Mouse (Mus musculus) hindbrain, embryonic 12.5 days (tissue): ENCODE data around the gene Mcemp1. TPM values are rescaled to one million over a fixed set of nuclear protein-coding genes. Genes with fewer than 3 reads are reported as not detected.
A peak's percentile ranks its signal among the peaks of the same experiment; 100 is the strongest.

Experiments used
- ATAC-seq: fragments of 200-750 bp; cut with Nextera tagmentation; 2 replicates; pipeline ENCODE4 v1.8.0; 2017; ENCODE audit warnings: moderate TSS enrichment; ENCODE audit not compliant: low FRiP score
- H3K27ac ChIP-seq: fragments of 300-500 bp; sonication (generic); 2 replicates; pipeline ENCODE4 v1.5.1; 2016; ENCODE audit warnings: mild to moderate bottlenecking
- H3K27me3 ChIP-seq: fragments of 300-500 bp; sonication (generic); 2 replicates; pipeline ENCODE4 v1.6.1; 2016; ENCODE audit warnings: mild to moderate bottlenecking
- H3K36me3 ChIP-seq: fragments of 300-500 bp; sonication (generic); 2 replicates; pipeline ENCODE4 v1.6.1; 2016; ENCODE audit warnings: mild to moderate bottlenecking
- H3K4me1 ChIP-seq: fragments of 300-500 bp; sonication (generic); 2 replicates; pipeline ENCODE4 v1.6.1; 2016
- H3K4me2 ChIP-seq: fragments of 300-500 bp; sonication (generic); replicated peaks from 2 replicates; pipeline ENCODE4 v1.6.1; 2016; ENCODE audit warnings: mild to moderate bottlenecking
- H3K4me3 ChIP-seq: fragments of 300-500 bp; sonication (generic); 2 replicates; pipeline ENCODE4 v1.5.1; 2016; ENCODE audit warnings: mild to moderate bottlenecking
- H3K9ac ChIP-seq: fragments of 300-500 bp; sonication (generic); 2 replicates; pipeline ENCODE4 v1.6.1; 2016; ENCODE audit warnings: mild to moderate bottlenecking, moderate library complexity
- H3K9me3 ChIP-seq: fragments of 300-500 bp; sonication (generic); replicated peaks from 2 replicates; pipeline ENCODE4 v1.6.1; 2016; ENCODE audit warnings: mild to moderate bottlenecking
- WGBS: fragments of 180-500 bp; shearing (Covaris S2); methylation state at CpG from one replicate; pipeline ENCODE4 v1.1.7; 2016; 5-methylcytosine and 5-hydroxymethylcytosine counted together
- polyA plus RNA-seq: library from polyadenylated mRNA; unstranded; fragments of >200 nt; fragmentation: Nextera tagmentation; extraction: Ambion mirVana; gene quantifications from 2 replicates; pipeline ENCODE4 v1.2.1, GENCODE M21; 2016

Gene Mcemp1
- polyA plus RNA-seq: 0.18 and 0.21 TPM in 2 replicates

DNA sequence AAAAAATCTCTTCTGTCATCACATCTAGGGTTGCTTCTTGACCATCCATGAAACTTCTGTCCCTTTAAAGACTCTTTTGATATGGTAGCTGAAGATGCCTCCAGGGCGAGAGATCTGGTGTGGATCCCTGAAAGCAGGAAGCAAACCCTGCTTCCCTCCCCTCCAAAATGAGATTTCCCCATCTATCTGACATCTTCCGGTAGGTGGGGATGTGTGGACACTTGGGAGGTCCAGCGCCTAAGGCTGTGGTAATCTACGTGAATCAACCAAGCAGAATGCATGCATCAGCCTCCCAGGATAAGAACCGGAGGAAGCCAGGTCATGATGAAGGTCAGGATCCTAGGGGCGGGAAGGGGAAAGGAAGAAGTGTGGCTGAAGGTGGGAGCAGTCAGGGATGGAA lies at the start of gene Mcemp1:
Gene Mcemp1 (plus strand): TSS at position 248 of the 400 bp plus-strand sequence.
- Histone ChIP-seq H3K9ac (no peak within 1 kb of the TSS), H3K36me3 (no peaks in the 10 kb centered on the region), H3K27ac (no peak within 1 kb of the TSS), H3K4me3 (no peak within 1 kb of the TSS), H3K27me3 (no peaks in the 10 kb centered on the region; the same call in 1 of the 2 replicates), H3K9me3 (no peaks in the 10 kb centered on the region; the same call in 1 of the 2 replicates), H3K4me1 (no peaks in the 10 kb centered on the region), H3K4me2 (no peak within 1 kb of the TSS)
- ATAC-seq: no peak
- 82% methylated on average over 6 of the region's 6 CpGs for WGBS

DNA sequence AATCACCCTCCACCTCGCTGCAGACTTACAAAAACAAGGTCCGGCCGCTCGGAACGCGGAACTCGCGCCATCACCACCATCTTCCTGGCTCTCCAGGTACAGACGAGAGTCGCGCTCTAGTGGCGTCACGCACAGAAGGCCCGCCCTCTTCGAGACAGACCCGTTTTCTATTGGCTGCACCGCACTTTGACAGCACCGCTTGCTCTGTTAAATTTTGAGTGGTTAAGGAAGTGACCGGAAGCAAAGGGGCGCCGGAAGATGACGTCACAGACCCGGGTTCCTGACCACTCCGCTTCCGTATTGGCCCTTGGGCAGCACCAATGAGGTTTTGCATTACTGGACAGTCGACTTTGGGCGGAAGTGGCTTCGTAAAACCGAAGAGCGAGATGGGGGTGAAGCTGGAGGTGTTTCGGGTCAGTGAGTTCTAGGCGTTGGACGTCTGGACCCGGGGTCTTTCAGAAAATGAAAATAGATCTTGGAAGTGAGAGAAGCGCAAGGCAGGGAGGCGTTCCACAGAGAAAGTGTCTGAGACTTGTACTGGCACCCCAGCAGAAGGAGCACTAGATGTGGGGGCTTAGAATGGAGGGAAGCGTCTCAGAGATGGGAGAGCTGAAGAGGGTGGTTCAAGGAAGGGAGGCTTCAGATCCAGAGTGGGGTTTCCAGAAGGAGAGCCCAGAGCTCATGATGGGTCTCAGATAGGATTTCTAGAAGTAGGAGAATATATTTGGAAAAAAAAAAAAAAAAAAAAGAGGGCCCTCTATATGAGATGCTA lies 44.2 kb upstream of the Mcemp1 start, which contains the start of the genes Xab2 and Pet100:
Gene Xab2 (minus strand): TSS at position 118 of the 772 bp plus-strand sequence.
Gene Pet100 (plus strand): TSS at position 350 of the 772 bp plus-strand sequence.
- no peaks in the 10 kb centered on the region; the same call in 1 of the 2 replicates for H3K27me3 ChIP-seq
- peak within 1 kb of the TSS; percentile 80 for H3K9ac ChIP-seq
- peaks cover 18% of the 10 kb centered on the region for H3K4me1 ChIP-seq
- H3K4me3 ChIP-seq: peak within 1 kb of the TSS; percentile 88
- H3K9me3 ChIP-seq: no peaks in the 10 kb centered on the region
- peak; percentile 97 for ATAC-seq
- peaks cover 20% of the 10 kb centered on the region for H3K36me3 ChIP-seq
- H3K4me2 ChIP-seq: peak within 1 kb of the TSS; percentile 73
- no peak within 1 kb of the TSS for H3K27ac ChIP-seq
- under 1% methylated on average over 37 of the region's 37 CpGs for WGBS

DNA sequence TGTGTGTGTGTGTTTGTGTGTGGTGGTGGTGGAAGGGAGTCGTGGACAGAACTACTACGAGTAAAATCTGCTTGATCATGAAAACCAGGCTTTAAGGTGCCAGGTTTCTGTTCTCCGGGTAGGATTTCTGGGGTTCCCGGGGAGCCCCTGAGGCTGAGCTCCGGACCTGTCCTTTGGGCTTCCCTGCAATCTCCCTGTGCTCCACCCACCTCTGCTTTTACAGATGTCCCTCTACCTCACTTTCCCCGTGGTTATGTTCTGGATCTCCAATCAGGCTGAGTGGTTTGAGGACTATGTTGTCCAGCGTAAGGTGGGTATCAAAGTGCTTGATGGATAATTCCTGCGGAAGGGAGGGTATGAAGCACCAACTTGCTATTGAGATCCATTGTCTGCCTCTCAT lies 43.4 kb upstream of the Mcemp1 start:
- 66% methylated on average over 8 of the region's 8 CpGs for WGBS
- H3K36me3 ChIP-seq: peaks cover 14% of the 10 kb centered on the region
- H3K9ac ChIP-seq: peak overlapping the region; percentile 59
- no peaks in the 10 kb centered on the region; the same call in 1 of the 2 replicates for H3K27me3 ChIP-seq
- no peak for ATAC-seq
- no peaks in the 10 kb centered on the region for H3K9me3 ChIP-seq
- peak overlapping the region; percentile 88 for H3K4me3 ChIP-seq
- peak overlapping the region; percentile 64 for H3K4me2 ChIP-seq
- peaks cover 18% of the 10 kb centered on the region for H3K4me1 ChIP-seq
- H3K27ac ChIP-seq: no peak overlapping the region

DNA sequence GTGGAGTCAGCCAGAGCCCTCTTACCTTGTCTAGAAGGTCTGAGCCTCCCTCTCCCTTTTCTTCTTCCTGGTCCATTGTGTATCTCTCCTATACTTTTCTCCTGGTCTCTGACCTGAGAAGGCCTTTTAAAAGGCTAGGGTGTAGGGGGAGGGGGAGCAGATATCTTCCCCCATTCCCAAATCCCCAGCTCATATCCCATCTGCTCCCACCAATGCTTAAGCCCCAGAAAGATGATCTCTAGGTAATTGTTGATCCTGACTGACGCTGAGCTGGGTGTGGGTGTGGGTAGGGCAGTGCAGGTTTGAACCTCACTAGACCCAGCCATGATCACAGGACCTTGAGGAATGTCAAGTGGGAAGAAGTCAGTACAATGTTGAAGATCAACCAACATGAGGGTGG lies 40.1 kb upstream of the Mcemp1 start, which contains the start of gene Pcp2:
Gene Pcp2 (minus strand): TSS at position 101 of the 400 bp plus-strand sequence.
- Histone ChIP-seq H3K36me3 (no peaks in the 10 kb centered on the region), H3K9ac (no peak within 1 kb of the TSS), H3K27me3 (peaks cover 16% of the 10 kb centered on the region), H3K4me1 (peaks cover 9% of the 10 kb centered on the region), H3K4me2 (no peak within 1 kb of the TSS), H3K9me3 (no peaks in the 10 kb centered on the region), H3K4me3 (no peak within 1 kb of the TSS), H3K27ac (no peak within 1 kb of the TSS)
- no peak for ATAC-seq
- WGBS: 76% methylated on average over 1 of the region's 1 CpGs

DNA sequence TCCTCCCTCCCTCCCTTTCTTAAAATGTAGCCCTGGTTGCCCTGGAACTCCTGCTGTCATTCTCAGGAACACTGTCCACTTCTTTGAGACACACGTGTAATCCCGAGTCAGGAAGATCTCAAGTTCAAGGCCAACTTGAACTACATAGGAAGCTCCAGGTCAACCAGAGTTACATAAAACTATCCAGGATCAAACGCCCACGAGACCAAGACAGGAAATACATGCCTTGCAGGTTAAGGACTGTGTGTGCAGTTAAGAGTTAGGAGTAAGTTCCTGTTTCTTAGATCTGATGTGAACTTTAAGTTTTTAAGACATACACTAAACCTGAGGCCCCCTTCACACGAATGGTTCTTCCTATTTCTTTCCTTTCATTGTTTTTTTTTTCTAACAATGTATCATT lies 38.6 kb upstream of the Mcemp1 start:
- 62% methylated on average over 5 of the region's 5 CpGs for WGBS

DNA sequence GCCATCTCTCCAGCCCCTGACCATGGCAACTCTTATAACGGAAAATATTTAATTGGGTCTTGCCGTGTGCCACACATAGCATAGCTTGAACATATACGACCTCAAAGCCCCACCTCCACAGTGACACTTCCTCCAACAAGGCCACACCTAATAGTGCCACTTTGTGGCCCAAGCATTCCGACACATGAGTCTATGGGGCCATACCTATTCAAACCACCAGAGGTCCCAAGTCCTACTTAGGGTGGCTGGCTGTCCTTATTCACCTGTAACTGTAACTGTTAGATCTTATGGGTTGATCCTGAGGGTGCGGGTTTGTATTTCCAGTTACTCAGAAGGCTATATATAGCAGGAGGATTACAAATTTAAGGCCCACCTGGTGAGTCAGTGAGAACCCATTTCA lies 37.5 kb upstream of the Mcemp1 start:
- no peak overlapping the region for H3K4me2 ChIP-seq
- H3K9ac ChIP-seq: no peak overlapping the region
- H3K9me3 ChIP-seq: no peaks in the 10 kb centered on the region
- ATAC-seq: no peak
- no peak overlapping the region for H3K27ac ChIP-seq
- H3K36me3 ChIP-seq: no peaks in the 10 kb centered on the region
- peaks cover 20% of the 10 kb centered on the region for H3K27me3 ChIP-seq
- peaks cover 7% of the 10 kb centered on the region; the same call in 1 of the 2 replicates for H3K4me1 ChIP-seq
- WGBS: 26% methylated on average over 5 of the region's 5 CpGs
- H3K4me3 ChIP-seq: no peak overlapping the region

More for the DNA sequence above, 38.6 kb upstream of the Mcemp1 start:
- no peak overlapping the region for H3K4me3 ChIP-seq
- peaks cover 12% of the 10 kb centered on the region for H3K4me1 ChIP-seq
- H3K9ac ChIP-seq: no peak overlapping the region
- H3K27me3 ChIP-seq: peaks cover 20% of the 10 kb centered on the region
- no peaks in the 10 kb centered on the region for H3K36me3 ChIP-seq
- no peak overlapping the region for H3K4me2 ChIP-seq
- H3K27ac ChIP-seq: no peak overlapping the region
- ATAC-seq: no peak
- H3K9me3 ChIP-seq: no peaks in the 10 kb centered on the region

DNA sequence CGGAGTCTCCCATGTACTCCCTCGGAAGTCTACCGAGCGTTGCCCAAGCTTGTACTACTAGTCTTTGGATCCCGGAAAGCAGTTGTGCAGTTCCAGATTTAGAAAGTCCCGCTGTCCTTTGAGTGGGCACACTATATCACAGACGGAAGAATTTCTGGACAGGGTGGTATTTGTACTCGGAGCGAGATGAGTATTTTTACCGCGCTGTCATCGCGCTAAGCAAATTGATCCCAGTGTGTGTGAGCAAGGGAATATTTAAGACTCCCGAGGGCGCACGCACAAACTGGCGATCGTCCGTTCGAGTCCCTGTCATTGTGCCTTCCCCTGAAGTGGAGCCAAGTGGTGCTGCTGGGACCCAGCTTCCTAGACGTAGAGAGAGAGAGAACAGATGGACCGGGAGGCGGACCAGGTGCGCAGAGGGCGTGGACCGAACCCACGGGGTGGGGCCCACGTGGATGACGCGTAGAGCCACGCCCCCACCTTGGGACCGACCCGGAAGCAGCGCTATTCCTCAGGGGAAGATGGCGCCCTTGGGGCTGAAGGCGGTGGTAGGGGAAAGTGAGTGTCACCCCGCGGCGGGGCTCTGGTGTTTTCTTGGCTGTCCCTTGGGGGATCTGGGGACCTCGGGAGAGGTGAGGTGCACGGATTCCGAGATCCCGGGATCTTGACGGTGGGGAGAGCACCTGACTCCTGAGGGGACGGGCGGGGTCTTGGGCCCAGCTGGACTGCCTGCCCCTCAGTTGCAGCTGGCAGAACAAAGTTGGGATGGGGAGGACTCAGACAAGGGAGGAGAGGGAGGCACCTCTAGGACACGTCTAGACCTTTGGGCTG lies 34.7 kb upstream of the Mcemp1 start, which contains the start of gene Stxbp2:
Gene Stxbp2 (plus strand): TSS at position 309 of the 831 bp plus-strand sequence.
- Histone ChIP-seq H3K4me1 (peaks cover 7% of the 10 kb centered on the region; the same call in 1 of the 2 replicates), H3K9ac (peak within 1 kb of the TSS; percentile 59), H3K9me3 (no peaks in the 10 kb centered on the region), H3K4me2 (peak within 1 kb of the TSS; percentile 85), H3K4me3 (peak within 1 kb of the TSS; percentile 47), H3K27ac (no peak within 1 kb of the TSS), H3K36me3 (no peaks in the 10 kb centered on the region), H3K27me3 (peaks cover 20% of the 10 kb centered on the region)
- ATAC-seq: peak; percentile 70
- WGBS: 6% methylated on average over 47 of the region's 47 CpGs

DNA sequence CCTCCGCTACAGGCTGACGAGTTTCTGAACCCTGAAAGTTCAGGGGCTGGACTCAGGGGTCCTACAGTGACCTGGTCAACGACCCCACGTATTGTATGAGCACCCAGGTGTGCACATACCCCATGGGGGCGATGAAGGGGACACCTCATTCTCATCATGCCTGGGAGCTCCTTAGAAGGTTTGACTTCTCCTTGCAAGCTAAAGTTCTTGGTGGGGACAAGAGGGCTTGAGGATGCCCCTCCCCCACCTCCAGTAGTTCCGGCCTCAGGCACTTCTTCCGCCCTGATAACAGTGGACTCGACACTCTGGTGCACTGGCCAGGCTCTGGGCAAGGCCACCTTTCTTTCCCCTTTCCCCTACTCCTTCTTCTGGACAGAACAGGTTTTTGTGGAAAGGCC lies 34.1 kb upstream of the Mcemp1 start:
- Histone ChIP-seq H3K4me2 (peak overlapping the region; percentile 85), H3K36me3 (no peaks in the 10 kb centered on the region), H3K9me3 (no peaks in the 10 kb centered on the region), H3K9ac (peak overlapping the region; percentile 59), H3K27me3 (peaks cover 20% of the 10 kb centered on the region), H3K4me3 (peak overlapping the region; percentile 47), H3K4me1 (peaks cover 7% of the 10 kb centered on the region; the same call in 1 of the 2 replicates), H3K27ac (no peak overlapping the region)
- WGBS: 19% methylated on average over 8 of the region's 8 CpGs
- no peak; the same call in 1 of the 2 replicates for ATAC-seq

DNA sequence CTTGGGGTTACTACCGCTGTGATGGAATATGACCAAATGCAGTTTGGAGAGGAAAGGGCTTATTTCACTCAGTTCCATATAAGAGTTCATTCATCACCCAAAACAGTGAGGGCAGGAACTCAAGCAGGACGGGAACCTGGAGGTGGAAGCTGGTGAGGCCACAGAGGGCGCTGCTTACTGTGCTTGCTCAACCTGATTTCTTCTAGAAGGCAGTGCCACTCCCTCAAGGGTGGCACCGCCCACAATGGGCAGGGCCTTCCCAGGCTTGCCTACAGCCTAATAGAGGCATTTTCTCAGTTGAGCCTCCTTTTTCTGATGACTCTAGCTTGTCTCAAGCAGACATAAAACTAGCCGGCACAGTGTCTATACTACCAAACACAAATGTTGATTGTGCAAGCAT lies 19.8 kb upstream of the Mcemp1 start:
- H3K27ac ChIP-seq: no peak overlapping the region
- no peak overlapping the region for H3K4me3 ChIP-seq
- no peak for ATAC-seq
- H3K4me2 ChIP-seq: no peak overlapping the region
- no peaks in the 10 kb centered on the region for H3K4me1 ChIP-seq
- 29% methylated on average over 5 of the region's 5 CpGs for WGBS
- no peaks in the 10 kb centered on the region for H3K36me3 ChIP-seq
- no peaks in the 10 kb centered on the region for H3K27me3 ChIP-seq
- H3K9ac ChIP-seq: no peak overlapping the region
- H3K9me3 ChIP-seq: no peaks in the 10 kb centered on the region

DNA sequence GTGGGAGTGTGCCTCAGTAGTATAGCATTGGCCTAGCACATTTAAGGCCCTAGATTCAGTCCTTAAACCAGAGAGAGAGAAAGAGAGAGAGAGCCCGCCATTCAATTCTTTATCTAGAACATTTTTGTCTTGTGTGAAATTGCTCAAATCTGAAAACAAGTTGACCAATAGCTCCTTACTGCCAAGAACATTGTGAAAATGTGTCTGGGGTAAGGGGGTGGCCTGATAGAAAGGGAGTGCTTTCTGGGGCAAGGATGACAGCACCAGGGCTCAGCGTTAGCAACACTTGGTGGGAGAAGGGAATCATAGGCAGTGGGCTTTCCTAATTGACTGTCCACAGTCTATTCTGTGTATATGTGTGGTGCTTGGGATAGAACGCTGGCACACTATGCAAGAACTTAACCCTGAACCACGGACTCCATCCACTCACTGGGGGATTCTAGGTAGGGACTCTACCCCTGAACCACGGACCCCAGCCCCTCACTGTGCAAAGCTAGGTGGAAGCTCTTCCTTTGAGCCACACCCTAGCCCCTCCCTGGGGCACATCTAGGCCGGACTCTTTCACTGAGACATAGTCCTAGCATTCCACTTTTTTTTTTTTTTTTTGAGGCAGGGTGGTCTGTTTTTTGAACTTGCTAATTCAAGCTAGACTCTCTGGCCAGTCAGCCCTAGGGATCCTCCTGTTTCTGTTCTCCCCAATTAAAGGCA lies 18.6 kb upstream of the Mcemp1 start:
- Histone ChIP-seq H3K9ac (no peak overlapping the region), H3K4me3 (no peak overlapping the region), H3K9me3 (no peaks in the 10 kb centered on the region), H3K27ac (no peak overlapping the region), H3K36me3 (no peaks in the 10 kb centered on the region), H3K4me1 (no peaks in the 10 kb centered on the region), H3K27me3 (no peaks in the 10 kb centered on the region), H3K4me2 (no peak overlapping the region)
- no peak for ATAC-seq
- WGBS: 84% methylated on average over 6 of the region's 6 CpGs

DNA sequence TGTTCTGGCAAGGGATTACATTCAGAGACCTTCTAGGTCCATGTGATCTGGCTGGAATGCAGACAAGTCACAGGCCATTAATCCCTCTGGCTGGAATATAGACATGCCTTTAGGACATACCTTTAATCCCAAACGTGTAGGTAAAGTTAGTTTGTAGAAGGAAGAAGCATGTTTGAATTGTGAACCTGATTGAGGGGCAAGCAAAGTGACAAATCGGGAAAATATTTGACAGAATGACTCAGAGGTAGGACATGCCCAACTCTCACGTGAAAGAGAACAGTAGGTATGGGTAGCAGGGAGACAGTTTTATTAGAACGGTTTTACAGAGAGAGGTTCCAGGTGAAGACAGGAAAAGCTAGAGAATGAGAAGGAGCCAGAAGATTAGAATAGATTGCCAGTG lies 18.0 kb upstream of the Mcemp1 start:
- no peaks in the 10 kb centered on the region for H3K9me3 ChIP-seq
- H3K27me3 ChIP-seq: no peaks in the 10 kb centered on the region
- H3K36me3 ChIP-seq: no peaks in the 10 kb centered on the region
- no peaks in the 10 kb centered on the region for H3K4me1 ChIP-seq
- H3K4me3 ChIP-seq: no peak overlapping the region
- H3K4me2 ChIP-seq: no peak overlapping the region
- H3K27ac ChIP-seq: no peak overlapping the region
- ATAC-seq: no peak
- 77% methylated on average over 4 of the region's 4 CpGs for WGBS
- H3K9ac ChIP-seq: no peak overlapping the region
